Mouse (Mus musculus): ENCODE measurements around the gene Ermard.

Ermard gene

DNA sequence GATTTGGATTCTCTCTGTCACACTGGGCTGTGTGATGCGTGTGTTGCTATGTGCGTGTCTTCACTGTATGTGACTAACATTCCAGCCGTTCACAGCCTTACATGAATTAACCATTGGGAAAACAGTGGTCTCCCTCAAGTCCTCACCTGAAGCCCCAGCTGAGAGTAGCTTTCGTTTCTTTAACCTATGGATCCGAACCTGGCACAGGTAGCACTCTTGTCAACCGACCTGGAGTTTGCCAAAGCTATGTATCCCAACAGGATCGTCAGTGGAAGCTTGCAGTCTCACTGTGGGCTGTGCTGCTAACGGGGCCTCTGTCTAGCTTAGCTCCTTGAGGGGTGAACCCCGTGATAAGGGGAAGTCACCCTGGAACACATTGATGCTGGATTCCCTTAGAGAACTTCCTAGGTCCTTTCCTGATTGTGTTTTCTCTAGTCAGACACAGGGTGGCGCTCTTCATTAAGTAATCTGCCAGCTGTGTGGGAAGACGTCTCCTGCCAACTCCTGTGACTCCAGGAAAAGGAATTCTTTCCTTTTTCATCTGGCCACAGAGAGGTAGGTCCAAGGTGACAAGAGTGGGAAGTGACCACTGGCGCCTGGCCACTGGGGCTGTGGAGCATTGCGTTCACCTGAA, 24.5 kb downstream of the Ermard start:
- DNase-seq, result peak; percentile 73

DNA sequence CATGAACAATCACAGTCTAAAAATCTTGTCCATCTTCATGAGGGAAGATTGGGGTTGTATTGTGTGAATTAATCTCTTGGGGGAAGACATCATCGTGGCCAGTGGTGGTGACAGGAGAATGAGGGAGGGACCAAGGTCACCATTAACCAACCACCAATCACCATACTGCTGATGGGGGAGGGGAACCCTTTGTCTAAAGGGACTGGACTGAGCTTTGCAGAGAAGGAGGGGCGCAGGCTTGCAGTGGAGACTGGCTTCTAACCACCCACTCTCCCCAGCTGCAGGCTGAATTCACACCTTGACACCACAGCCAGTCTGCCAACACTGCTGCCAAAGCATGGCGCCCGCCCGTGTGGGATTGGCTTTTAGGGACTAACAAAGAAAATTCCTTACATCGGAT, 25.1 kb downstream of the Ermard start:
- DNase-seq, result peak; percentile 29

DNA sequence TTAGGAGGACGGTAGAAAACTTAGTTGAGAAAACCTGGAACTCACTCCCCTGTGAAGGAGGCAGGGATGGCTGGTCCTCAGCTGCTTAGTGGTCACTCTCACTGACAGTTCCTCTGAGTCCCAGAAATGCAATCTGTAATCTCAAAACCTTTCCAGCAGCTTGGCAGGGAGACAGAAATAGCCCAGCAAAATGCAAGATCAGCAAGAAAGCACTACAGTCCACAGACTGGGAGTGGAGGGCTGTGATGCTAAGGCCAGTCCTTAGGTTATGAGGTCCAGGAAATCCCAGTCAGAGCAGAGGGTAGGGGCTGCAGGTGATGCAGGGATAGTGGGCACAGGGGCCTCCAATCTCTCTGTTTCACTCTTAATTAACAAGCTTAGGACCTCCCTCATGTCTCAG, 25.9 kb downstream of the Ermard start:
- no peak for DNase-seq

DNA sequence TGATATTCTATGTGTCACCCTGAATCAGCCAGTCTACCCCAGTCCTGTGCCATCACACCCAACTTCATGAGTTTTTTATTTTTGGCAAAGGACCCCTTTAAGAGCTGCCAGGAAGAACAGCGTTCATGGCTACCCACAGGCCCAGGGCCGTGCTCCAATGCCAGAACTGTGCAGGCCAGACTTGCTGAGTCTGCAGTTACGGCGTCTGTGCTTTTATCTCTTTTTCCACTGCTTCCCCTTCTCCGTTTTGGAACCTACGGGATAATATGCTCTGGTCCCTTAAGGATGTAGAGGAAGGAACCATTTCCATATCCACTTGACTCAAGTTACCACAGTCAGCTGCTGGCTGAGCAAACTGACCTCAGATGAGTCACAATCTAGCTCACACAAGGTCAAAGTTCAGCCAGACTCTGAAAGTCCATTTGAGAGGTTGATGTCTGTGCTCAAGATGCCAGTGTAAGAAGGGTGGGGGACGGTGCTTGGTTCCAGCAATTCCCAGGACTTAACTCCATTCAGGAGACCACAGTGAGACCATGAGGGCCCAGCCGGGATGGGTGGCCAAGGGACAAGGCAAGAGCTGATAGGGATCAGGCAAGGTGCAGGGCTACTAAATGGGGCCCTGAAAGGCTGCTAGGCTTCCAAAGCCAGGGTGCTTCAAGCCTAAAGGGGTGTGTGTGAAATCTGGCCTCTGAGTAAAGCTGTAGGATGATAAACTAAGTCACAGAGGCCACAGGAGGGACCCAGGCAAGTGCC, 27.2 kb downstream of the Ermard start:
- no peak for DNase-seq

DNA sequence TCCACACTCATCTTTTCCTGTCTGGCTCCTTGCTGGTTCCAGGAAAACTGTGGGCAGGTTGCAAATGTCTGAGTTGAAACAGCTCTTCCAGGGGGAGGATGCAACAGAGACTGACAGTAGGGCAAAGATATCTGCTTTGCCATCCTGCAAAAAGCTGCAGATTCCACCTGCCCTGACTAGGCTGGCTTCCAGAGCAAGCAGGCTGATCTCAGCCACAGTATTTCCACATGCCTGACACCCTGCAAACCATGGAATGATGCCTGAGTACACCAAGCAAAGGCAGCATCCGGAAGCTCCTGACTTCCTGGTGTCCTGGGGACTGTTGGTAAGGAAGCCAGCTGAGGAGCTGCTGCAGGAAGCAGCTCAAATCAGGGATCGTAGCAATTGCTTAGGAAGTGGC, 28.1 kb downstream of the Ermard start:
- no peak for DNase-seq

DNA sequence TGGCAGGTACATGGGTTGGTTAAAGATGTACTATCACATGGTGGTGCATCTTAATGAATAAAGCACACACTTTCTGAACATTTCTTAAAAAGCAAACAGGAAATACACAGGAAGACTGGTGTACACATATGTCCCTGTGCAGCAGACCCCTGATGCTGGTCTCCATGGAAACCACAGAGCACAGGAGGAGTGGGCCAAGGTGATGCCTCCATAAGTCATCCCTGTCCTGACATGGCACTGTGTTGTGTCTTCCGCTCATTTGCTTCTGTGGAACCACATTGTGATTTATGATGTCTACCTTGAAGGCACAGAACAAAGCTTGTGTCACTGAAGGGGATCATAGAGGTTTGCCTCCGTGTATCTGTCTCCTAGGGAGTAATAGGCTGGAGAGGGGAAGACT, 31.2 kb downstream of the Ermard start:
- no peak for DNase-seq

DNA sequence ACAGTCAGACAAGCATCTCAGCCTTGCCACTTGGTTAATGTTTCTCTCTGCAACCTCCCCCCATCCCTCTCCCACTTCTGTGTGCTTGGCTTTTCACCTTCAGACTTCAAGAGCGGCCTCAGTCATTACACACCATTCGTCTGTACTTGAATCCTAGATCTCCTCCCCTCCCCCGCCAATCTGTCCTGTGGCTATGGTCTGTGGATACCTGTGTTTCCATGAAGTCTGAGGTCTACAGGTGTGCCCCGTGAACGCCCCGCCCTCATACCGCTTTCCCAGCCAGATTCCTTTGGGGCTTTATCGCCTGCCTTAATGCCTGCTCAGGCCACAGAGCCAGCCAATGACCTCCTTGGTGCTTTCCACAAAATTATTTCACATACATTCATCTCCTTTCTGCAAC, 34.0 kb downstream of the Ermard start:
- DNase-seq, result no peak

DNA sequence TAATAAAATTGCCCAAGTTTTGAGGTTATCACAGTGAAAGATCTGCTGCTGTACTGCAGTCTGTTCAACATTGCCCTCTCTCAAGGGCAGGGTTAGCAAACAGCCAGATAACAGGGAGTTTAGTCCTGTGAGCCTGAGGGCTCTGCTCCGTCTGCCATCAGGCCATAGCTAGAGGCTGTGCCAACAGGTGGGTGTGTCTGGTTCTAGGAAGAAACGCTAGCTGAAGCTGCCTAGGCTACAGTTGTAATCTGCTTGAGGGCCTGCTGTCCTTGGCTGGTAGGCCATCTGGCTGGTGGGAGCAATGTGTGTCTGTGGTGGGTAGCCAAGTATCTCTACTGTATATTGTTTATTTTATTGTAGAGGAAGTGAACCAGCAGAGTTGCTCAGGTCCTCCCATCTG, 36.5 kb downstream of the Ermard start:
- no peak for DNase-seq

DNA sequence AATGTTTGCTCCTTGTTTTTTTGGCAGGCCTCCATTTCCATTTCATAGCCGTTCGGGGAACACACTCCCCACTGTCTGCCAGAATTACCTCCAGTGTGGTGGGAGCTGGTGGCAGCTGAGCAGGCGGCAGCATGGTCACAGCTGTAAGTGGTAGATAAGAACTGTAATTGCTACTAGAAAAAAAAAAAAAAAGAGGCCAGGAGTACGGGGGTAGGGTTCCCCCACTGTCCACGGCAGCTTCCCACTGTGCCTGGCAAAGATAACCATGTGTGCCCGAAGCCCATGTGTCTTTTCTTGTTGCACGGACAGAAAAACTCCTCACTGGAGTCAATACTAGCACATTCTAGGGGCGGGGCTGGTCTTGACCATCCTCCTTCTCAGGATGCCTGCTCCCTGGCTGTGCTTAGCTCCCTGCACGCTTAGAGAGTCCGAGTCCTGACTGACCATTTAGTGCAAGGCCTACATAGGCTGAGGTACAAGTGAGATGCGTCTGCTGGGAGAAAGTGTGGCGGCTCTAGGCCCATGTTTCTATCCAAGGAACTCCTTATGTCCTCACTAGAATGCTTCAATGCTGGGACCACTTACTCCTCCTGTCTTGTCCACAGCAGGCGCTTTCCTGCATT, 43.3 kb downstream of the Ermard start:
- DNase-seq, result no peak

DNA sequence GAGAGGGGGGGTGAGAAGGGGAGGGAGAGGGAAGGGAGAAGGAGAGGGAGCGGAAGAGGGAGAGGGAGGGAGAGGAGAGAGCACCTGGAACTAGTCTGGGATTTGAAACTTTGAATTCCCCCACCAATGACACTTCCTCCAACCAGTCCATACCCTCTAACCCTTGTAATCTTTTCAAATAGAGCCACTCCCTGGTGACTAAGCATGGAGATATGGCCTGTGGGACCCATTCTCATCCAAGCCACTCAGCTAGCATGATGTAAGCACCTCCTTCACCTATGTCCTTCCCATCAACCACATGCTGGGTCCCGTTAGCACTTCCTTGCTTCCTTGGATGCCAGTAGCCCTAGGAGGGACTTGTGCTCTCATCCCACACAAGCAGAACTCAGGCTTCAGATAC, 44.0 kb downstream of the Ermard start:
- no peak for DNase-seq

DNA sequence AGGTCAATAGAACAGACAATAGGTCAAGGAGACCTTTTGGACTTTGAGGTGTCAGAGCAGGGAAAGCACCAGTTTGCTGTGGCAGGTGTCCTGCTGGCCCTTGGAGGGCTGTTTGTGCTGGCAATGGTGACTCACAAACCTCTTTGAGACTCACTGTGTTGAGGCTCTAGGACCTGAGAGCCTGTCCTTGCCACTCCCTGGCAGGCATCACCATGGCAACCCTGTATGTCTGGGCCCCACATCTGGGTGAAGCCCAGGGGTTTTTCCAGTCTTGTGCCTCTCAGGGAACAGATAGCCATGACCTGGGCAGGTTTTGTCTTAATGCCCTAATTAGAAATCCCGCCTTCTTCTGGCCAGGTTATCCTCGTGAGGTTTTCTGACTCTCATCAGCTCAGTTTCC, 47.2 kb downstream of the Ermard start:
- no peak for DNase-seq

DNA sequence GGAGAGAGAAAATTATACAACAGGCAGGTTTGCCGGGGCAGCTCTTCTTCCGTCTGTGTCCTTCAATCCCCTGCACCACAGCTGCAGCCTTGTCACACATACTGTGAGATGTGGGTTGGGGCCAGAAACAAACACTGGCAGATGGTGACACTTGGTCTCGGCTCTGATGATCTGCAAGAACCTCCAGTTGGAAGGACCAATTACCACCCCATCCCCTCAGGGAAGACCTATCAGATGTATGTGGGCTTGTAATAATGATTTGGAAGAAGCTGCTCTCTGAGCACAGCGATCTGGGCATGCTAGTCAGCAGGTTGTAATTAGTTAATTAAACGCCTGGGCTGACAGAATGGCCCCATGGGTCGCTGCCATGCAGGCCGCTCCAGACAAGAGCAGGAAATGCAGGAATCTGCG, 47.6 kb downstream of the Ermard start:
- no peak for DNase-seq

DNA sequence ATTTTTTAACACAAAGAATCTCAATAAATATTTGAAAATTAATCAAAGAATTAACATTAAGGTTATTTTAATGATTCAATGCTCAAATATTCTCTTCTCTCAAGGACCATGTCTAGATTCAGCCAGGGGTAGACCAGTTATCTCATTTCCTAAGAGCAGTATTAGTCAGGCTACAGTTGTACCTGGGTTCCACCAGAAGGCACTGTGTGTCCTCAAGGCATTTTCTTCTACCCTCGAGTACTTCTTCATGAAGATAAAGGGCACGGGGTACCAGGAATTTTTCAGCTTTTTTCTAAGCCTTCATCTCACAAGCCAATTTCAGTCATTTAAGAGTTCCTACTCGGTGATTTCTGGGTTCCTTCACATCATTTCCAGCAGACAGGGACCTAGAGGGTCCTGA, 50.7 kb downstream of the Ermard start:
- DNase-seq, result no peak

DNA sequence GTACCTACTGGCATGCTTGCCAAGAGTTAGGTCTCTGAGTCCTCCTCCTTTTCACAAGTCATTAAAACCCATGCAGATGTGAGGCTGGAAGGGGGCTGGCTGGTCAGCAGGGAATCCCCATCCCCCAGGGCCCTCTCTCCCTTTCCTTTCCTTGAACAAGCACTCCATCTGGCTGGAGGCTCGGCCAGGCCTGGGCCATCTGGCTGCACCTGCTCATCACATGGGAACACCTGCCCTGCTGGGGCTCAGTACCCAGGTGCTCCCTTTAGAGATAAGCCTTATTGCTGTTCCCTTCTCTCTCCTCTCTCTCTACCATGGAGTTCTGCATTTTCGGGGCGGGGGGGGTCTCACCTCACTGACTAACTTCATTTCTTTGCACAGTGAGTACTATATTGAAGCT, 52.5 kb downstream of the Ermard start:
- DNase-seq, result no peak

DNA sequence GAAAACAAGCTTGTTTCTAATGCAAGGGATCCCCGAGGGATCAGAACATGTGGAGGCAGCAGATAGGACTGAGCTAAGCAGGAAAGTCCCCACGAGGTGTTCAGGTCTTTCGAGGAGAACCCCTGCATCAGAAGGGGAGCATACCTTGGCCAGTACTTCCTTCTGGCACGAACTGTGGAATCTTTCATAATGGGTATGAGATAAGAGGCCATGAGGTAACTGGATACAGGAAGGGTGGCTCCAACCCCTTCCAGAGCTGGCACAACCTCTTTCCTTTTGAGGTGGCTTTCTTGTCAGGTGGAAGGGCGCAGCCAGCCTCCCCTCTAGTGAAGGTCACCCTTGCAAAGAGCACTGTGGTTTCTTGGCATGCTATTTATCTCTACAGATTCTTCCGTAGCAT, 55.8 kb downstream of the Ermard start:
- DNase-seq, result no peak

DNA sequence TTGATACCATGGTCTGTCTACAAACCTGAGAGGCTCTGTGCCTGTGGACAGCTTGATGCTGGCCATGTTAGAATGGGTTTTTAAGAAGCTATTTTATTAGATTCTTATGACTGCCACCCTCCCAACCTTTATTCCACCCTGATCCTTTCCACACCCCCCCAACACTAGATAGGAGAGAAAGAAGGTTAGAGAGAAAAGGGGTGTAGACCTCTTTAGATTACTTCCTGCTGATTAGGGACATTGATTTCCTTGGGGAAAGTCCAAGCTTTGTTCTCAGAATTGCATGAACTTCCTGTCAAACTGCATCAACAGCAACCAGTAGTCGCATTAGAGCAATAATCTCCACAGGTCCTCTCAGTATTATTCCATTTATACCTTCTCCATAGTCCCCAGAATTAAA, 57.7 kb downstream of the Ermard start:
- no peak for DNase-seq

DNA sequence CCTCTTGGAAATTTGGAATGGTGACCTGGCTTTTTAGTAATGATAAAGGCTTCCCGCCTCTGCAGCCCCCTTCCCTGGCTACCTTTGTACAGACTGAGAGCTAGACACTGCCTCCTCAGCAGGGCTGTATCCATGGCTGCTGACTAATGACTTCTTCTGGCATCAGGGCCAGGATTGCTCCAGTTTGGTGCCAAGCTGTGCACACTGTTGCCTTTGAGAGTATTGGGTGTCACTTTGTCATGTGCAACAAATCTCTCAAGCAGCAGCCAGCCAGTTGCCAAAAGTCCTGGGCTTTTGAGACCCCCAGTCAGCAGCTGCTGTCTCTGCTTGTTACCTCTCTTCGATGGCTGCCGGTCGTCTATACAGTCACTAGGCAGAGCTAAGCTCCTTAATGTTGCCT, 60.3 kb downstream of the Ermard start:
- DNase-seq, result no peak

DNA sequence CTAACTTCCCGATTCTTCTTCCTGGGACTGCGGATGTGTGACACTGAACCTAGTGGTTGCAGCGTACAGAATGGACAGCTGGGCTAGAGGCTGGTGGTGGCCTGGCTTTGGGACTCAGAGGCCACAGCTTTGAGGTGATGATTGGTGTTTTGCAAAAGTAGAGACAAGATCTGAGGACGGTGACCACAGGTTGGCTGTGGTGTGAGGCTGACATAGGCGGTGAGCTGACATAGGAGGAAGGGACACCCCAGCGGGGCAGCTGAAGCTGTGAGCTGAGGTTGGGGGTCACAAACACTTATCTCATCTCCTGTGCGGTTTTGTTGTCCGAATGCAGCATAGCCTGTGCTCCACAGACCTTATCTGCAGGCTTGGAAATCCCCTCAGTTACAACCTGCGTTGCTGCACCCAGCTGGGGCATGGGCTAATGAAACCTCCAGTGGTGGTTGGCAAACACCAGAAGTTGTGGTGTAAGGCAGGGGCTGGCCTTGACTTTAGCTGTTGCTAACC, 66.2 kb downstream of the Ermard start:
- DNase-seq, result no peak

DNA sequence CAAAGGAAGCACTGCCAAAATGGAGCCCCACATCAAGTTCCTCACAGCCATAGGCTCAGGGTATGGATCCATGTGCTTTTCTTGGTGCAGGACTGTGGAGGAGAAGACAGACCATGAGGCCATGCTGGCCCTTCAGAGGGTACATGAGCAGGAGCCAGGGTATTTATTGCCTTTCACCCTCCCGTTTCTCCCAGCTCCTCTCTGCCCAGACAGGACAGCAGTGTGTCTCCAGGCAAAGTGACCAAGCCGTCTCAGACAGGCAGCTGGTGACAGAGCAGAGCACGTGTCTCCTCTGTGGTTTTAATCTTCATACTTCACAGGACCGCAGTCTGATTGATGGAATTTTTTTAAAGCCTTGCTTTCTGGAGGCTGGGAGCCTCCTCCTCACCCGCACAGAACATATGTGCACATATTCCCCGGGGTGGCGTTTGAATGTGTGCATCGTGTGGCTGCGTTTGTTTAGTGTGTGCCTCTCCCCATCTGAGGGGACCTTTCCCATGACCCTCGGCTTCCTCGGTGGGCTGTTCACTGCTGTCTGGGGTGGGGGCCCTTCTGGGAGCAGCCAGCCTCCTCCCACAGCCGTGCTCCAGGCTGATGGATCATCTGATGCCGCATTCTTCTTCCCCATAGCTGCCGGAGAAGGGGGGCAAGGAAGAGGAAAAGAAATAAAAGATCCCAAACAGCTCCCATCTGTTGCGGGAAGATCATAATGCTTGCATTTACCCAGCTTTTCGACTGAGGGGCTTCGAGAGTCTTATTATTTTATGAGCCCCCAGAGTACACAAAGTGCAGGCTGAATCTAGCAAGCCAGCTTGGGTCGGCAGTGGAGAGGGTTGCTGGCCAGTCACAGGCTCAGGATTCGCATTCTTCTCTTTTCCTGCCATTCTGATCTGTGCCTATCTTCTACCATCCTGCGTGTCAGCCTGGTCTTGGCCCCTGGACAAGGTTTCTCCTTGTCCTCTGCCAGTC, 67.7 kb downstream of the Ermard start:
- no peak for DNase-seq

DNA sequence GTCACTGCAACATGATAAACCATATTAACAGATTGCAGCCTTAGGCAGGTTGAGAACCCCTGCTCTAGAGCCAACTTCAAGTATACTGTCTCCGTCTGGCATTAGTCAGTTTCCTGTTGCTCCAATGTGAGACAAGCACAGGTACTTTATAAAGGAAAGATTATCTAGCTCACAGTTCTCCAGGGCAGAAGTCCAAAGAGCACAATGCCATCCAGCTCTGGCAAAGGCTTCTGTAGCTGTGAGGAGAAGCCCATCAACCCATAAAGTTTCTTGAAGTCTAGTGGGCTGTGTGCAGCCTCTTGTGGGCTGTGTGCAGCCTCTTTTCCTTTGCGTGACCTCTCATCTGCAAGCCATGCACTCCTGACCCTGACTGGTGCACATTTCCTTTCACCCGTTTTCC, 74.5 kb downstream of the Ermard start:
- DNase-seq, result no peak

DNA sequence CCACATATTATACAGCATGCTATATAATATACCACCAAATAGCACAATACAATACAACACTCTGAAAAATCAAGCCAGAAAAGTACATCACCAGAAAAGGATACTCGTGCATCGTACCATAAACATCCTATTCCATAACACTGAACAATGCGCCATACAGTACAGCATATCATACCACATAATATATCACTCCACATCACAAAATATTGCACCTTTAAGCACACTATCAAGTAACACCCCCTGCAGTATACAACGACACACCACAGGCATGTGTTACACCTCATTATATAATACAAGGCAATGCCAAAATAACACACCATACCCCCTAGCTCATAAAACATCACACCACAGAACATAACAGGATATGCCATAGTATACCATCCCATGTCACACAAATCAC, 79.1 kb downstream of the Ermard start:
- no peak for DNase-seq

DNA sequence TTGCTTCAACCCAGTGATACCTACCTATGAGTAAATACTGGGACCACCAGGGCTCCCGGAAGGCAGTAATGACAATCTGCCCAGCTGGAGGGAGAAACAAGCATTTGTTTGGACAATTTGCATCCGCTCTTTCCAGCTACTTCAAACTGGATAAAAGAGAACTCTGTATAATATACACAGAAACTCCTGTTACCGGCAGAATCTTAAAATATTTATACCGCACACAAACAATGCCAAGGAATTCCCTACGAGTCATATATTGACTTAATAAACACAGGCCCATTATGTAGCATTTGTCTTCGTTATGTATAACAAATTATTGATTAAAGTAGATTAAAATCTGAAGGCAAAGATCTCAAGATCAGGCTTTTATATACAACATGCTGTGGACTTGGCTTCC, 79.6 kb downstream of the Ermard start:
- no peak for DNase-seq

DNA sequence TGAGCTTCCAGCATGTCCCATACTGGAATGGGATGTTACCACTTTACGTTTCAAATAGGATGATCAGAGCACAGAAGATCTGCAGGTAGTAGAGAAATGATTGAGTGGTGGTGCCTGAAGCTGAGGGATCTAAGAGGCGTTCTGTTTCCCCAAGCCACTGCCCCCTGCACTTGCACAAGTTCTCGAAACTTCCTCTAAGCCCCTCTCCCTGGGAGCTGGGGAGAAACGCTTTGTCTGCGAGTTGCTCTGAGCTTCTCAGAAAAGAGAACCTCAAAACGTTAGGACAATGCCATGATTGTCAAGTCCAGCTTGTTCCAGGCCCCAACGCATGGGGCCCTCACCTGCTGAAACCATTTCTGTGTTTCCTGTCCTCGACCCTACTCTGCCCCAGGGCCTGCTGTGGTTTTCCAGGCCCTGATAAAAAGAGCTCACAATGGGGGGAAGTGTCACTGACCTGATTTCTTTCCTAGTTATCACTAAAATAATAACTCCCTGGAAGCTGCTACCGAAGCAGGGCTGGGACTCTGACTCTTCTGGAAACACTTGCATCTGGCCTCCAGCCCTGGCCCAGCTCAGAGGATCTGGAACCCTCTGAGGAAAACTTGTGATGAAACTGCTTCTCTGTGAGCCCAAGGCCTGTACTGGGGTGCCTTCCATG, 88.8 kb downstream of the Ermard start:
- no peak for DNase-seq
